Mouse (Mus musculus): Measurements from ENCODE around the gene Ntn1.

The Ntn1 gene

DNA sequence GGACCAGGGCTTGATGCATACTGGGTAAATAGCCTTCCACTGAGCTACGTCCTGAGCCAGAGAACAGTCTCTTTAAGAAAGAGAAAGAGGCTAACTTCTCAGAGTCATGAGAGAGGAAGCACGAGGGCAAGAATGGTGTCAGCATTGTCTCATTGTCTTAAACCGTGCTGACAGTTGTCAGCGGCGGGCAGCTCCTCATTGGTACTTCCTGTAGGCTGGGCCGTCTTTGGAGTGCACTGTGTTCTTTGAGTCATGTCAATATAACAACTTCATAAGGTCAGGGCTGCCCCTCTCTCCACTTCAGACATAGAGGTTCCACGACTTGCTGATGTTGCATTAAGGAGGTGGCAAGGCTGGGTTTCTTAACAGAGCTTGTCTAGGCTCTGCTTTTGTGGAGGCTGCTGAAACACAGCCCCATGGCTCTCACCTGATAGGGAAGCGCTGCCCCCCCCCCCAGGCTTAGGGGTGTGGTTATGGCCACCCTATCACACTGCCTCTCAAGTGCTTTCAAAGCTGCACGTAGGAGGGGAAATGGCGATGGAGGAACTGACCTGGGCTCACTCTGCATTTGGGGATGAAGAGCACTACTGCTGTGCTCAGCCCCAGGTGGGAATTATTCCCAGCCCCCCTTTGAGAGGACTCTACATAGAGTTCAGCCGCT lies 6.8 kb upstream of the Ntn1 start:
- DNase-seq (ENCODE audit: low read depth, low spot score): no peak

DNA sequence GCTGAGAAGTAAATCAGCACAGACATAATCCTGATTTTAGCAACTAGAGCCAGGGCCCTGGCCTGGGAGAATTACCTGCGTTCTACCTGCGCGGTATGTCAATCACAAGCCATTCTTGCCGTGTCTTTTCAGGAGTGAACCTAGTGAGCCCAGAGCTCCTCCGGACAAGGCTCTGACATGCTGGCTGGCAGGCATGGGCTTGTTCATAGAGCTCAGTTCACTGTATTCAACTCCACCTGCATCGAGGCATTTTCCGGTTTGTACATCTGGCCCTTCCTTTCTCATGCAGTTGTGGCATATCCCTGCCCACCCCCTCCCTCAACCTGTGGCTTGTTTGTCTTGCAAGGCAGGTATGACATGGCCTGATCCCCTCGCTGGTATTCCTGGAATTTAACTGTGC lies 5.0 kb upstream of the Ntn1 start:
- DNase-seq (ENCODE audit: low read depth, low spot score): no peak

DNA sequence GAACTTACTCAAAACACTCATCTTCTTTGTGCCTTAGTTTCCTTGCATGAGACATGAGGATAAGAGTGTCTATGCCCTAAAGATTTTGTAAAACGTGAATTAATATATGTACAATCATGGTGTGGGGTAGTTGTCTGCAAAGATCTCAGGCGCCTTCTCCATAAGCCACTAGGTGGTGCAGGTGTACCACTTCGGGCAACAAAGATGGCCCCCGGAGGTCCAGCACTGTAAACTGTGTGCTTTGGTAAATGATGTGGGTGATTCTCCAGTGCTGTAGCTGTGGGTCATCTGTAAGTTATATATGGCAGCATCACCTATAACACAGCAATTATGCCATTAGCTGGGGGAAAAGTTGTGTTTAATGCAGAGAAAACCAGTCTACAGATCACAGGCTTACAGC lies 3.6 kb upstream of the Ntn1 start:
- no peak for DNase-seq (ENCODE audit: low read depth, low spot score)

DNA sequence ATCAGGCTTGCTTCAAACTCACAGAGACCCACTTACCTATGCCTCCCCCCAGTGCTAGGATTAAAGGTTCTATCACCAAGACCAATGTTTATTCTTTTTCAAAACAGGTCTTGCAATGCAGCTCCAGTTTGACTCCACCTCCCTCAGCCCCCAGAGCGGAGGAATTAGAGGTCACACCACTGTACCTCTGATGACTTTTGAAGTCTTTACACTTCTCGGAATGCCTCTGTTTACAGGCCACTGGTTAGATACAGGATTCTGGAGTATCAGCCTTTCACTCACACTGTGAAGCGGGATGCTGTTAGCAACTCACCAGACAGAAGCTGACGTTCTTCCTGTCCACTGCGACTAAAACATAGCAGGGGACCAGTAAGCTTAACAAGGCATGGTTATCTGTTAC lies 805 bp upstream of the Ntn1 start:
- DNase-seq (ENCODE audit: low read depth, low spot score): no peak

DNA sequence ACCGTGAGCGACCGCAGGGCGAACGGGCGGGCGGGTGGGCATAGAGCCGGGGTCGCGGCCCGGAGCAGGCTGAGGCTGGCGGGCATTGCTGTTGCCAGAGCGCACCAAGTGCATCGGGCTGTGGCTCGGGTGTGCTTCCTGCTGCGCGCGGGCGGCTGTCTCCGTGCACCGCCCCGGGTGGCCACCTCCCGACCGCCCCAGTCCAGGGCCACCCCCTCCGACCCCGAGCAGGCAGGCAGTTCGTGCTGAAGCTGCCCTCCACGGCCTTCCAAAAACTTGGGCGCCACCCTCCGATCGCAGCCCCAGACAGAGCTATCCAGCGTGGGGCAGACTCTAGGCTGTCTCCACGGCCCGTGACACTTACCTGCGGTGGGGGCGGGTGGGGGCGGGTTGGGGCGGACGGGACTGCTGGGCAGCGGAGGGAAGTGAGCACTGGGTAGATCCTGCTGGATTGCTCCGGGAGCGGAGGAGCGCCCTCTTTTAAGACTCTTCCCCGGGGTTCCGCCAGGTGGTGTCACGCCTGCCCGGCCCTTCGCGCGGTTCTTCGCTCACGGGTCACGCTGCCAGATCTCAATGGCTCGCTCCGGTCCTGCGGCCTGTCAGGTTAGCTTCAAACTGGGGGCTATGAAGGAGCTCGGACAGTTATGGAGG lies 477 bp downstream of the Ntn1 start:
- no peak for DNase-seq (ENCODE audit: low read depth, low spot score)

DNA sequence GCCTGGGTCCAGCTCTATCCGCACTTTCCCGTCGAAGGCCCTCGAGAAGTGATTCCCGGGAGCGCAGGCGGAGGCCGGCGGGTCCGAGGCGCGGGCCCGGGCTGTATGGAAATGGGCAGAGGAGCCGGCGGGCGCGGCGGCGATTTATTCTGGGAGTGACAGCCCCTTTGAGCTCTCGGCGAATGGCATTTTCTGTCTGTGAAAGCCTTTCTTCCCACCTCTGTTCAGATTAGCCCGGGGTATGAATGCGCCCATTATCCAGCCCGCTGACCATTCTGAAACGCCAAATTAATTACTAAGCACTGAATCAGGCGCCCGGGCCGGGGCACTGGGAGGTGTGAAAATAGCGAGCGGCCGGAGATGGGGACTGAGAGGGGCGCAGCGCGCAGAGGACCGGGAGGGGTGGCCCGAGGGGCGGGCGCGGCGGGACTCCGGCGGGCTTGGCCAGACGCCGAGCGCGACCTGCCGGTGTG lies 1.0 kb downstream of the Ntn1 start:
- no peak for DNase-seq (ENCODE audit: low read depth, low spot score)

DNA sequence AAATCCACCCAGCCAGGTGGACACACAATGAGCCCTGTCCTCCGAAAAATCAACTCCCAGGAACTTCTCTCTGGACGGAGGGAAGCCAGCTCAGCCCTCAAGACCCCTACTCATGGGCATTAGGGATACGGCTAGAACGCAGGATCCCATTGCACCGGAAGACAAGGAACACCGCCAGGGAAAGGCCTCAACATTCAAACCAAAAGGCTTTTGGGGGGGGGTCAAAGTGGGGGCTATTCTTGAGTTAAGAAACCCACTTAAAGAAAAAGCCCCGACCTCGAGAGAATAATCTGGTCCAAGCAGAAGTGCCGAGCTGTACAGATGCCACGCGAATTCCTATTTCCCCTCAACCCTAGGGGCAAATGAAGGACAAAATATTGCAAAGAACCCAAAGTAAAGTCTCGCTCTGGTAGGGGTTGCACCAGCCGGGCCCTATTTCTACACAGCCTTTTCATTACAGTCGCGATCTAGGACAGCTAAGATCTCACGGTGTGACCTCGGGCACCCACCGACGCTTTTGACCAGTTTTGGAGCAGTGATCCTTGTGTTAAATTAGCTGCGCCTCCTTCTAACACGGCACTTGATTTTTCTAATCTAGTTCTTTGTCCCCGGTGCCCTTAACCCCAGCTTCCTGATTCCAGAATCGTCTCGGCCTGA lies 1.6 kb downstream of the Ntn1 start:
- no peak for DNase-seq (ENCODE audit: low read depth, low spot score)

DNA sequence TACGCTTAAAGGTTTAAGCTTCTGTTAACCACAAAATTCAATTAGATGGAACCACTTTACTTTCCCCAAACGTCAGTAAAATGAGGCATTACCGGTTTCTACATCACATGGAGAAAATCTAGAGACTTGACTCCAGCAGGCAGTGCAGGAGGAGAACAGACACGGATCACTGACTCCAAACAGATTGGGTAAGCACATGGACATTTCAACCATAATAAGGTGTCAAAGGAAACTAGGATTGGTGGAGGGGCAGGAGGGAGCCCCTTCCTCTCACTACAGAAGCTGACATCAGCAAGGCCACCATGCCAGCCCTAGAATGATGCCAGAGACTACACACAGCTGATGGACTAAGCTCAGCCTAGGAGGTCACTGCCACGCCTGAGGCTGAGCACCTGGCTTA lies 5.1 kb downstream of the Ntn1 start:
- DNase-seq (ENCODE audit: low read depth, low spot score): no peak

DNA sequence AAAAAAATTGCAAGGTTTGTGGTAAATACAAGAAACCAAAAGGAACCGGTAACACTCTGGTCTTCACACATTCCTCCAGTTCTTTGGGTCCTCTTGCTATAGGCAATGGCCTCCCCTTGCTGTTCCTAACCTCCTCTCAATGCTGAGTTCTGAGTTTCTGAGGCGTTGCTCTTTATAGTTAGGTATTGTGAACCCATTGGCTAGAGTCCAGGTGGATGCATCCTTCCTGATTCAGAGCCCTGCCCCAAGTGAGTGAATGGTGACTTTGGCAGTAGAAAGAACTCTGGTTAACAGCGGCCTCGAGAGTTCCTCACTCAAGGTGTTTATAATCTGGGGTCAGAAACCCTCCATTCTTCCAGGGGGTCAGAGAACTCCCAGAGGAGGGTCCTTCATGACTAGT lies 5.9 kb downstream of the Ntn1 start:
- DNase-seq (ENCODE audit: low read depth, low spot score): no peak

DNA sequence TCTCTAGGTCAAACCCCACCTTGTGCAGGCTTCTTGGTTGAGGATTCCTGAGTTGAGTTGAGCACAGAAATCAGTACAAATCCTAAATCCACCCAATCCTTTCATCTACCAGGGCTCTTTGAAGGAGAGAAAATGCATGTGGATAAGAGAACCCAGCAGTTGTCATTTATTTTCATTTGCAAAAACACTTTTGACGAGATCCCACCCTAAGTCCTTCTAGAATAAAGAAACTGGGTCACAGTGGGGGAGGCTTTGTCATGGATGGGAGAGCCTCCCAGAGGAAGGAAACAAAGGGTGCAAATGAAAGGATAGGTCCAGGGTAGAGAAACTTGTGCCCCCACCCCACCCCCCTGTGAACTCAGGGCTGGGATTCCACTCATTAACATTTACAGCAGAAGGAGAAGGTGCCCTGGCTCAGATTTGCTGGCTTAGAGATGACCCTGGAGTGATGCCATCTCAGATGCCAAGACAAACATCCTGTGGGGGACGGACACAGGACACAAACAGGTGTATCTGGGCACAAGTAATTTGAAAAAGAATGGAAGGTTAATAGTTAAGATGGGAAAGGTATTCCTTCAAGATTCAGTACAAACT lies 6.6 kb downstream of the Ntn1 start:
- DNase-seq (ENCODE audit: low read depth, low spot score): no peak

DNA sequence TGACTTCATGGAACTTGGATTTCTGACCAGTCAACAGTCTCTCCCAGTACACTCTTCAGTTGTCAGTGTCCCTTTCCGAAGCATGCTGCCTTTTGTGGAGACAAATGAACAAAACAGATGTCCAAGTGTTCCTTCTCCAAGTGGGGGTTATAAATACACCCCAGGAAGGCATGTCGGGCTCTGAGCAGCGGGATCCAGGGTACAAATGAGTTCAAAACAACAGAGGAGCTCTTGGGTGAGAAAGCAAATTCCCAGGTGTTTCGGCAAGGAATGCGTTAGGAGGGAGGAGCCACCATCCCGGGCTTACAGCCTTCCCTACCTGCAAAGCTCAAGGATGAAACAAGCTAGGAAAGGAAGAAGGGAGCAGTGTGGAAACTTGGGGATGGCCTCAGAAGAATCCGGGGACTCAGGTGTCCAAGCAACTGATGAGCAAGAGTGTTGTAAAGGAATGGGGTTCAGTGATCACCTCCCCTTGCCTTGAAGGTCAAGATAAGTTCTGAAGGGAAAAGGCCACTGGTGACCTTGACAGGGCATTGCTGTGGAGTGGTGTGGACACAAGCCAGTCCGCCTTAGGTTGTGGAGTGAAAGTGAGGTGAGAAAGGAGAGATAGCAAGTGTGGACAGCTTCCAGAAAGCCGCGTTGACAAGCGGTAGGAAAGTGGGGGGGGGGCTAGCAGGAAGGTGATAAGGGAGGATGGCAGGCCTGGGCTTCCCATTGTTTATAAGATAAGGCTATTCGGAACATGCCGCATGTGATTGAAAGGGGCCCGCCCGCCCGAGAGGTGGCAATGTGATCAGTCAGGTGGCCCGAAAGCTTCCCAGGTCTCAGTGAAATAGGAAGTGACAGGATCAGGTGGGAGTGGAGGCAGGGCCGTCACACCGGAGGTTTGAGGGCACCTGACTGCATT lies 10.0 kb downstream of the Ntn1 start:
- DNase-seq (ENCODE audit: low read depth, low spot score): no peak

DNA sequence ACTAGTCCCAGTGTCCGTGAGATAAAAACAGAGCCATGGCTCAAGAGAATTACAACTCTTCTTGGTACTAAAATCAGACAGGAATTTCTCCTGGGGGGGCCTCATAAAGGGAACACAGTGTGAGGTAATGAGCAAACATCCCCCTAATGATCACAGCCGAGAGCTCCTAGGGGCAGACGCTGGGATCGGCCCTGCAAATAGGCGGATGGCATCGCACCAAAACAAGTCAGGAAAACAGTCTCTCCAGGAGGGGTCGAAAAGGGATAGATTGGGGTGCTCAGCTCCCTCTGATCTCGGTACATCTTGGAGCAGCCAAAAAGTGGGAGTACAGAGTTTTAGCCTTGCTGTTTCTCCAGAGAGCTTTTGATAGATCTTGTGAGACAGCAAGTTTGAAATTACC lies 11.0 kb downstream of the Ntn1 start:
- no peak for DNase-seq (ENCODE audit: low read depth, low spot score)

DNA sequence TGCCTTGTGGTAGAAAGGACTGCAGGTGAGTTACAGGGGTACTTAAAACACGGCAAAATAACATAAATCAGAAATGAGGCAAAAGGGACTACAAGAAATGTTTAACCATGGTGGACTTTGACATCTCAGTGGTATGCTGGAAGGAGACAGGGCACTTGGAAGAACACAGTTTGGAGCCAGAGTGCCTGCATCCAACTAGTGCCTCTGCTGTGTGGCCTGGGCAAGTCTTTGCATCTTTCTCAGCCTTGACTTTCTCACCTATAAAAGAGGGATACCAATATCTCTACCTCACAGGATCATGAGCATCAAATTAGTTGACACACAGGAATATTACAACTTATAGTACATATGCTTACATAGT lies 12.0 kb downstream of the Ntn1 start:
- no peak for DNase-seq (ENCODE audit: low read depth, low spot score)

DNA sequence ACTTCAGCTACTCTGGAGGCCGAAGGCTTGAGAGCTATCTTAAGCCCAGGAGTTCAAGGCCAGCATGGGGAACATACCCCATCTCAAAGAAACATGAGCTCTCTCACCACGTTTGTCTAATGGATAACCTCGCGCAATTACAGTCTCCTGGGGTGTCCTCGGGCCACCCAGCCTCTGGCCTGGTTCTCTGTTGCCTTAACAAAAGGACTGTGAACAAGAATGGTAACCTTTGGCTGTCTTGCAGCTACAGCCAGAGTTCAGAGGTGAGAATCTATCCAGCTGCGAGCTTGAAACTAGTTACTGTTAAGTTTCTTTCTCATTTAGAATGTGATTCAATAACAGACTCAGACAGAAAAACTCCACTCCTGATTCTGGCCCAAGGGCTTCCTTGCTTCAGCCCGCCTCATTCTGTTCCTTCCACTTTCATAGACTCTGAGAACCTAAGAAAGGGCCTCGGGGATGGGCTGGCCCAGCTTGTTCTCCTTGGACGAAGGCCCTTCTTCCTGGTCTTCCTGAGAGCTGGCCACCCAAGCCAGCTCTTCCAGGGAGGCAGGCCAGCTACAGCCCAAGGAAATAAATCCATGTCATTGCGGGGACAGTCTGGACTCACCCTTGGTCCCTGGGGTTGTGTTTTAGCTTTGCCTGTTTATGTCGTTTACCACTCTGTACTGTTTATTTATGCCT lies 12.5 kb downstream of the Ntn1 start:
- no peak for DNase-seq (ENCODE audit: low read depth, low spot score)

DNA sequence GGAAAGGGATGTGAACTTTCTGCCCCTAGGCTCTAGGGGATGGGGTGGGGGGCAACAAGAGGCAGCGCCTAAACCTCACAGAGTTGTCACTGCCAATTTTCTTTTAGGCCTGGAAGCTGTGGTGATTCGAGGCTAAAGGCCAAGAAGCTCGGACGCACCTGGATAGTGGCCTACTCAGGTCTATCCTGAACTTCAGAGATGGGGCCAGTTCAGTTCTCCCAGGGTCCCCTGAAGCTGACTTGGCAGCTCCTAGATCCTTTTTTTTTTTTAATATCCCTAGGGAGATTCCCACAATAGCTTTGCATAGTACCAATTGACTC lies 13.2 kb downstream of the Ntn1 start:
- DNase-seq (ENCODE audit: low read depth, low spot score): no peak

DNA sequence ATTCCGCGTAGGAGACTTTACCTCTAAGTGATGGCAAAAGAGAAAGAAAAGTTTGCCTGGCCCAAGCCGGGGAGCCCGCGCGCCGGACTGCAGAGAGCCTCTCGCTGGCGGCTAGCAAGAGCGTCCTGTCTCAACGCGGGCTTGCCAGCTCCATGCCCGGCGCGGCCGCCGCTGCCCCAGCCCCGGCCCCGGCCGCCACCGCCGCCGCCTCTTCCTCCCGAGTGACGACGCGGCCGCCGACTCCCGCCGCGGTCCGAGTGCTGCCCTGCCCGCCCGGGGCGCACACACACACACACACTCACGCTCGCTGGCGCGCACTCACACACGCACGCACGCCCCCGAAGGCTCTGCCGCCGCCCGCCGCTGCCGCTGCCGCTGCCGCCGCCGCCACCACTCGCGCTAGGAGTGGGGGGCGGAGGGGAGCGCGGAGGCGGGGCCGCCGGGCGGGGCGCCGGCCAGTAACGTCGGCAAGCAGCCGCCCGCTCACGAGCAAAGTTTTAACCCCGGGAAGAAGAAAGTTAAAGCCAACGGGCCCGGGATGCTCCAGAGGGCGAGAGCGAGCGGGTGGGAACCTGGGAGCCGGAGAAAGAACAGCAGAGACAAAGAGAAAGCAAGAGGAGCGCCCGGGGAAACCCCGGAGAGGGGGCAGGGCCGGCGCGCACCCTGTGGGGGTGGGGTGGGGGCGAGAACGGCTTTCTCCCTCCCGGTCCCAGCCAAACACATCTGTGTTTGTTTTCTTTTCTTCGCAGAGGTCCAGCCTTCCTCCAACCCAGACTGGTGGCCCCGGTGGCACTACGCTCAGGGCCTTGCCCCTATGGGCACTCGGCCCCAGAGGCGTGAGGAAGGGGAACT lies 13.8 kb downstream of the Ntn1 start:
- no peak for DNase-seq (ENCODE audit: low read depth, low spot score)

DNA sequence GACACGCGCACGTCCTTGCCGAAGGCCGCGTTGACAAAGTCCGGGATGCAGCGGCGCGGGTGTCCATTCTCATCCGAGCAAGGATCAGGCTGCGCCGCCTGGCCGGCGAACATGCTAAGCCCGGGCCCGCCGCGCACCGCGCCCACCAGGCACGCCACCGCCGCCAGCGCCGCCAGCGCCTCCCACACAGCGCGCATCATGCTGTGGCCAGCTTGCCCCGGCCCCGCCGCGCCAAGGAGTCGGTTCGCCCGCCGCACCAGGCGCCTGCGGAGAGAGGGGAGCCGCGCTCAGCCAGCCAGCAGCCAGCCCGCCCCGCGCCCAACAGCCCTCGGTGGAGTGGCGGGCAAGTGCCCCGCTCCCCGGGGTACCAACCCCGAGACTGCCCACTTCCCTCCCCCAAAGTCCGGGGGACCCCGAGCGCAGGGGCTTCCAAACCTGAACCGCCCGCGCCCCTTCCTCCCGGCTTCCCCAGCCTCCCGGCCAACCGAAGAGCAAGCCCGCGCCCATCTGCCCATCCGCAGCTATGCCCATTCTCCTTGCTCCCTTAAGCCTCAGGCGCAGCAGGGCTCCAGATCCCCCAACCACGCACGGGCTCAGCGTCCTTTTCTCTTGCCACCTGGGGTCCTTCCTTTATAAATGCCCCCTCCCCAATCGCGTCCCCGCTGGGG lies 14.6 kb downstream of the Ntn1 start:
- DNase-seq (ENCODE audit: low read depth, low spot score): no peak

DNA sequence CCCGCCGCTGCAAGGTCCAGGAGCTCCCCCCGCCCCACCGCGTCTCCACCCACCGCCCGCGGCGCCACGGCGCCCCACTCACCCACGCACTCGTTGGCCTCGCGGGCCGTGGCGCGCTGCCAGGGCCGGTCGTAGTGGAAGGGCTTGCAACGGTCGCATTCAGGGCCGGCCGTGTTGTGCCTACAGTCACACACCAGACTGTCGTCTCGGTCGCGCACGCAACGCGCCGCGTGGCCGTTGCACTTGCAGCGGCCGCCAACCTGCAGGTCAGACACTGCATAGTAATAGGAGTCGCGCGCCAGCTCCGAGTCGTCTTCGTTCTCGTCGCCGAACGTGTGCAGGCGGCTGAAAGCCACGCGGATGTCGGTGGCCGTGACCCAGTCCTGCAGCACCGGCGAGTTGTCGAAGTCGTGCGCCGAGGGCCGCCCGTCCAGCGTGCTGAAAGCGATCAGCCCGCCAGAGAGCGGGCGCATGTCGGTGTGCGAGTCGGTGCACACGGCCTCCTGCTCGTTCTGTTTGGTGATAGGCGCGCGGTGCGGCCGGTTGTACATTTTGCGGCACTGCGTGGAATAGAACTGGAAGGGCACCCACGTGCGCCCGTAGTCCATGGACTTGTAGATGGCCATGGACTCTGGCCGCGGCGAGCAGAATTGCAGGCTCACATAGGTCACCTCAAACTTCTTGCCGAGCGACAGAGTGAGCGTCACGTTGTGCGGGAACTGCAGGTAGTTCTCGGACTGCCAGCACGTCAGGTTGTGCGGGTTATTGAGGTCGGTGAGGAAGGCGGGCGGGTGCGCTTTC lies 15.4 kb downstream of the Ntn1 start:
- DNase-seq (ENCODE audit: low read depth, low spot score): no peak

DNA sequence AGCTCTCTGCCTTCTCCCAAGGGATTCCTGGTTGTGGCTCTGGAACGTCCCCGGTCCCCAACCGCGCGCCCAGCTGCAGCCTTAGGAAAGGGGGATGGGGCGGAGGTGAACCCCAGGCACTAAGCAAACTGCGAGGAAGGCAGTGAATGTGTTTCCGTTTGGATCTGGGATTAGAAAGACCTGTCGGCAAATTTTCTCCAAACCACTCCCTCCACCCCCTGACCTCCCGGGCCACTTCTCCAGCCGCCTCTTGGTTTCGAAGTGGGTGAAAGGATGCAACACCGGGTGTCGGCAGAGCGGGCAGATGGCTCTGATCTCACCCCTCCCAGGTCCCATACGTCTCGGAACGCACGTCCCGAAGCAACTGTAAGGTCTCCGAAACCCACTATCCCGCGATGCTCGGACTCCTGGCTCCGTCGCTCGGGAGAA lies 16.0 kb downstream of the Ntn1 start:
- no peak for DNase-seq (ENCODE audit: low read depth, low spot score)
